Mouse (Mus musculus) hindbrain, postnatal 0 days (tissue): ENCODE measurements at regions not wholly inside any gene's neighbourhood (a gene's known extent, or its start where the extent isn't known, plus 50 kb on each side); places are given as distances from the start of the nearest gene placed in this dataset.
A peak's percentile ranks its signal among the peaks of the same experiment; 100 is the strongest.

Source experiments
- ATAC-seq: fragments of 200-750 bp; cut with Nextera tagmentation; 2 replicates; pipeline ENCODE4 v1.8.0; 2017; ENCODE audit warnings: mild to moderate bottlenecking, moderate TSS enrichment, moderate library complexity
- DNase-seq: peaks from one replicate; pipeline ENCODE4 v3.0.0-alpha.2; 2015; ENCODE audit warnings: low spot score
- H3K27ac ChIP-seq: fragments of 300-500 bp; sonication (generic); 2 replicates; pipeline ENCODE4 v1.5.1; 2014; ENCODE audit warnings: mild to moderate bottlenecking
- H3K27me3 ChIP-seq: fragments of 300-500 bp; sonication (generic); 2 replicates; pipeline ENCODE4 v1.6.1; 2014; ENCODE audit warnings: low read length, mixed read lengths; ENCODE audit not compliant: insufficient read depth
- H3K36me3 ChIP-seq: fragments of 300-500 bp; sonication (generic); 2 replicates; pipeline ENCODE4 v1.6.1; 2014; ENCODE audit warnings: low read length, mixed read lengths; ENCODE audit not compliant: insufficient read depth
- H3K4me1 ChIP-seq: fragments of 300-500 bp; sonication (generic); 2 replicates; pipeline ENCODE4 v1.6.1; 2014; ENCODE audit warnings: antibody characterized with exemption, low read length, mixed read lengths; ENCODE audit not compliant: insufficient read depth
- H3K4me2 ChIP-seq: fragments of 300-500 bp; sonication (generic); 2 replicates; pipeline ENCODE4 v1.6.1; 2014; ENCODE audit warnings: low read depth, mild to moderate bottlenecking, low read length, moderate library complexity, mixed read lengths
- H3K4me3 ChIP-seq: fragments of 300-500 bp; sonication (generic); 2 replicates; pipeline ENCODE4 v1.5.1; 2014; ENCODE audit warnings: low read length
- H3K9ac ChIP-seq: fragments of 300-500 bp; sonication (generic); replicated peaks from 2 replicates; pipeline ENCODE4 v1.6.1; 2014; ENCODE audit warnings: mild to moderate bottlenecking, low read length, moderate library complexity, mixed read lengths
- H3K9me3 ChIP-seq: fragments of 300-500 bp; sonication (generic); 2 replicates; pipeline ENCODE4 v1.6.1; 2016; ENCODE audit warnings: low read length, mixed read lengths
- CTCF ChIP-seq: IDR thresholded peaks from 2 replicates; pipeline ENCODE4 v1.5.1; 2016; ENCODE audit warnings: antibody characterized with exemption, control low read depth, low read depth
- WGBS: fragments of 180-500 bp; shearing (Covaris S2); extraction: QIAGEN DNeasy Blood & Tissue Kit; methylation state at CpG from one replicate; pipeline ENCODE4 v1.1.7; 2014; 5-methylcytosine and 5-hydroxymethylcytosine counted together

DNA sequence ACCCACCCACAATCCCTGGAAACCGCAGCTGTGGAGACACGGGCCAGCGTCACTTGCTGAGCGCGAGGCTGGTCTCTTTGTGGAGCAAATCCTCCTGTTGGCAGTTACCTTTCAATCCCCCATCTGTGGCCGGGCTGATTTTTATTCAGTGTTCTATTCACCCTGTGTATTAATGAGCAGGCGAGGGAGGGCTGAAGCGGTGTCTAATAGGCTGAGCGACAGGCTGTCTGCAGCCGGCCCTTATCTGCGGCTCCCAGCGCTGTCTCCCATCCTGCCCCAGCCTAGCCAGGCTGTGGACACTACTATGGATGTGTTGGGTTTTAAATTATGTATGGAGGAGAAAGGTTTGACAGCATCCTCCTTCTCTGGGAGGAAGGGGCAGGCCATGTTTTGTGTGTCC is 138.3 kb upstream of the Gm26897 start:
- 11% methylated on average over 12 of the region's 12 CpGs for WGBS
- no peak for TF ChIP-seq CTCF
- no peak overlapping the region for H3K27ac ChIP-seq

DNA sequence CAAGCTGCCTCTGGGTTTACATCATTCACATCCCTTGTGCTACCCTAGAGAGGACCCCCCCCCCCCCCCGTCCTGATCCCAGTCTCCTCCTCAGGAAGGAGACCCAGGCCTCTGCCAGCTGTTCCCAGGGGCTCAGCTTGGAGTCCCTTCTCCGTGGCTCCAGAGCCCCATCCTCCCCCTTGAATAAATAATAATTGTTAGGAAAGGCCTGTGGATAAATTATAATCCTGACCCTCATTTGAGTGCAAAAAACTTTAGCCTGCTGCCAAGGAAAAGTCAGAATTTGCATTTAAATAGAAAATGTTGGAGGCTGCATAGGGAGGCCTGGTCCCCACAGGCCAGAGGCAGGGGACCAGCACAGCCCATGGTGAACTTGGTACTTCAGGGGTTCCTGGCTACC is 136.0 kb upstream of the Gm26897 start:
- H3K9ac ChIP-seq, result no peak overlapping the region
- H3K27me3 ChIP-seq, result no peaks in the 10 kb centered on the region
- no peaks in the 10 kb centered on the region for H3K9me3 ChIP-seq
- no peaks in the 10 kb centered on the region for H3K36me3 ChIP-seq
- no peak for TF ChIP-seq CTCF
- no peak overlapping the region for H3K27ac ChIP-seq
- H3K4me2 ChIP-seq, result no peak overlapping the region
- H3K4me3 ChIP-seq, result no peak overlapping the region
- no peak for DNase-seq
- ATAC-seq, result no peak
- H3K4me1 ChIP-seq, result peaks cover 5% of the 10 kb centered on the region; the same call in 1 of the 2 replicates
- WGBS, result 15% methylated on average over 2 of the region's 2 CpGs

More for the DNA sequence above, 138.3 kb upstream of the Gm26897 start:
- Histone ChIP-seq H3K36me3 (no peaks in the 10 kb centered on the region), H3K9me3 (no peaks in the 10 kb centered on the region), H3K9ac (no peak overlapping the region), H3K27me3 (no peaks in the 10 kb centered on the region), H3K4me3 (no peak overlapping the region), H3K4me1 (peaks cover 5% of the 10 kb centered on the region; the same call in 1 of the 2 replicates), H3K4me2 (no peak overlapping the region)
- ATAC-seq, result peak; percentile 52; the same call in 1 of the 2 replicates
- peak; percentile 57 for DNase-seq

DNA sequence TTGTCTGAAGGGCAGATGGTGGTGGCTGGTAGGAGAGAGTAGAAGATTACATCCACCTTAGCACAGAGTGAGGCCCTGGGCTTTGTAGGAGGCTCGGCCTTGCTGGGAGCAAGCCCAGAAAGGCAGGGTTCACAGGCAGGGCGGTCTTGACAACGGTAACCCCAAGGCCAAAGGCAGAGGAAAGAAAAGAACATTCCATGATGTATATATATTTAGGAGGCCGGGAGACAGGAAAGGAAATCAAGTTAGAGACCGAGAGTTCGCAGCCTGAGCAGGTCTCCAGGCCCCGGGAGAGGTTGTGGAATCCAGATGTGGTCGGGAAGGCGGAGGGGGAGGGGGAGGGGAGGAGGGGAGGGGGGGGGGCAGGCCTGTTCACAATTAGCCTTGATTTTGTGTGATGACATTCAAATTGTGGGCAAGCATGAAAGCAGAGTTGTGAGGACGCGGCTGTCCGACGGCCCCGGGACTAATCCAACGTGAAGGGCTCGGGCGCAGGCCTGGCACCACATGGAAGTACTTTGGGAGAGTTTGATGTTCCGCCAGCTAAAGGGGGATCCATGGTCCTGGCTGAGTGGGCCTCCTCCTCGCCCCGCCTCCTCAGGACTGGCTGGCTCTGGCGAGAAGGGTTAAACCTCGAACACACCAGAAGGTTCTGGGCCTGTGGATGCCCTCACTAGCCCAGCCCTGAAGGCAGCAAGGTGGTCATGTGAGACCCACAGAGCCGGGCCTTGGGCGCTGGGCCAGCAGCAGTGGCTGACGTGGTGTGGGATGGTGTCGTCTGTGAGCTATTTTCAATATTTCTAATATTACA is 131.8 kb upstream of the Gm26897 start:
- TF ChIP-seq CTCF, result no peak
- Histone ChIP-seq H3K4me1 (peaks cover 5% of the 10 kb centered on the region; the same call in 1 of the 2 replicates), H3K27ac (no peak overlapping the region), H3K9ac (no peak overlapping the region), H3K36me3 (no peaks in the 10 kb centered on the region), H3K27me3 (no peaks in the 10 kb centered on the region), H3K4me2 (no peak overlapping the region), H3K4me3 (no peak overlapping the region), H3K9me3 (no peaks in the 10 kb centered on the region)
- ATAC-seq (0 out of 2 replicates have a peak, but pooled peaks have one; percentile 36), DNase-seq (no peak)
- 53% methylated on average over 24 of the region's 26 CpGs for WGBS

DNA sequence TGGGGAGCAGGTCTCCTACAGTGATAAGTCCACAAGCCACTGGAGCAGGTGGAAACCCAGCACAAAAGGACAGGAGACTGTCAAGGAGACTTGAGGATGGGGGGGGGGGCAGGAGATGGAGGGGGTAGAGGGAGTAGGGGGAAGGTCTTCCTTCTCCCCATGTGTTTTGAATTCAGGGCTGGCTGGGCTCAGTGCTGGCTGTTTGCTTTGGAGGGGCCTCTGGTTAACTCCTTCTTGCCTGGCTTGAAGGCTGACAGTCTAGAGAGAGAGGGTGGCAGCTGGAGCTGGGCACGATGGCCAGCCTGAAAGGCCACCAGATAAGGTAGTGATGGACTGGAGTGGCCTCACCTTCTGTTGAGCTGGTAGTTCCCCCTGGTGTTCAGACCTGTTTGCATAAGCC is 120.0 kb upstream of the Gm26897 start:
- Histone ChIP-seq H3K27me3 (no peaks in the 10 kb centered on the region), H3K9ac (no peak overlapping the region), H3K36me3 (no peaks in the 10 kb centered on the region), H3K4me2 (no peak overlapping the region), H3K27ac (no peak overlapping the region), H3K4me3 (no peak overlapping the region), H3K4me1 (no peaks in the 10 kb centered on the region), H3K9me3 (no peaks in the 10 kb centered on the region)
- no peak for DNase-seq
- WGBS, result 71% methylated on average over 1 of the region's 1 CpGs
- no peak for ATAC-seq
- no peak for TF ChIP-seq CTCF

DNA sequence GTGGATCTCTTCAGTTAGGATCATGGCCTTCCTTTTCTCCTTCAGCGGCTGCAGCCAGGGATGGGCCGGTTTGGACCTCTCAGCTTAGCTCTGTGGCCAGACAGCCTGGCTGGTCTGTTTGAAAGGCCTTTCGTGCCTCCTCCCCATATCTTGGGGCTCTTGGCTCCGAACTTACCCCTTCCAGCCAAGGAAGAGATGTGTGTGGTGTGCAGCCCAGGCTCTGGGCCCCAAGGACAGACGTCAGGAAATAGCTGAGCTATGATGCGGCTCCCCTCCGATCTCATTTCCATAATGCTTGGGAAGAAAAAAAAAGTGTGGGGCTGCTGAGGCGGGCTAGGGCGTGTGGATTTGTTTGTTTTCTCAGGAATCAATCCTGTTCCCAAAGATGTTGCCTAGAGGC is 113.8 kb upstream of the Gm26897 start:
- Histone ChIP-seq H3K27me3 (no peaks in the 10 kb centered on the region), H3K4me1 (no peaks in the 10 kb centered on the region), H3K4me3 (no peak overlapping the region), H3K27ac (no peak overlapping the region), H3K9ac (no peak overlapping the region), H3K9me3 (no peaks in the 10 kb centered on the region), H3K4me2 (no peak overlapping the region), H3K36me3 (no peaks in the 10 kb centered on the region)
- TF ChIP-seq CTCF, result no peak
- ATAC-seq (peak; percentile 49; the same call in 1 of the 2 replicates), DNase-seq (peak; percentile 24)
- WGBS, result 34% methylated on average over 8 of the region's 9 CpGs

DNA sequence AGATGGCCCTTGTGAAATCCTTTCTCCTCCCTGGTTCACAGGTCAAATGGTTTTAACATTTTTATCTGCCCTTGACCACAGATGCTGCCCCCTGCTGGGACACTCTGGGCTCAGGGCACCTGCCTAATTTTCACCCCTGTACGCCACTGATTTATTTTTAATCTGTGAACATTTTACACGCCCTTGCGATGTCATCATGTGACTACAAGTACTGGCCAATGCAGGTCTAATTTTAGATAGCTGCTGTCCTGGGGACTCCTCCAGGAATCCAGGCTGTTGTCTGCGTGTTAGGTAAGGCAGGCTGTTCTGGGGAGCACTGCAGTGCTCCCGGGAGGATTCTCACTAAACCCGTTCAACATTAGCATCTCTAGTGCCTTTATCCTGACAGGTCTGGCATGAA is 113.1 kb upstream of the Gm26897 start:
- Histone ChIP-seq H3K27me3 (no peaks in the 10 kb centered on the region), H3K9me3 (no peaks in the 10 kb centered on the region), H3K4me3 (no peak overlapping the region), H3K36me3 (no peaks in the 10 kb centered on the region), H3K9ac (no peak overlapping the region), H3K27ac (no peak overlapping the region), H3K4me1 (no peaks in the 10 kb centered on the region), H3K4me2 (no peak overlapping the region)
- DNase-seq (no peak), ATAC-seq (0 out of 2 replicates have a peak, but pooled peaks have one; percentile 9)
- 62% methylated on average over 6 of the region's 6 CpGs for WGBS
- no peak for TF ChIP-seq CTCF

DNA sequence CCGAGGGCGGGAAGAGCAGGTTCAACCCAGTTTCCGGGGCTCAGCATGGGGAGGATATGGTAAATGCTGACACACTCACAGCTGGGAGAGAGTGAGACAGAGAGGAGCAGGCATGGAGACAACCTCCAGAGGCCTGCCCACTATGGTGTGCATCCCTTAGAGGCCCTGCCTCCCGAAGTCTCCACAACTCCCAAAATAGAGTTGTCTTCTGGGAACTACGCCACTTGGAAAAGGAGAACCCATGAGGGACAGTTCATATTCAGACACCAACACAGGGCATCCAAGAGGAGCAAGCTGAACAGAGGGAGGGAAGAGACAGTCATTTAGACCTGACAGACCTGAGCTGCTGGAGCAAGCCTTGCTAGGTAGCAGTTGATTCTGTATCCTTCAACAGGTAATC is 111.2 kb upstream of the Gm26897 start:
- ATAC-seq (no peak), DNase-seq (no peak)
- no peaks in the 10 kb centered on the region for H3K9me3 ChIP-seq
- no peak overlapping the region for H3K4me2 ChIP-seq
- no peak overlapping the region for H3K4me3 ChIP-seq
- TF ChIP-seq CTCF, result no peak
- H3K27ac ChIP-seq, result no peak overlapping the region
- no peaks in the 10 kb centered on the region for H3K4me1 ChIP-seq
- WGBS, result 83% methylated on average over 5 of the region's 5 CpGs
- H3K27me3 ChIP-seq, result no peaks in the 10 kb centered on the region
- no peaks in the 10 kb centered on the region for H3K36me3 ChIP-seq
- no peak overlapping the region for H3K9ac ChIP-seq
